Mouse (Mus musculus): Measurements from ENCODE around the gene D5Ertd579e. TPM values are rescaled to one million over a fixed set of nuclear protein-coding genes. Genes with fewer than 3 reads are reported as not detected.

D5Ertd579e gene
- total and polyA plus RNA-seq, 2 experiments from 2014 or later = 34.2 to 71.1 TPM

GRCm38 (mm10) chr5:36618890-36619289 lies 76.9 kb downstream of the D5Ertd579e start:
- 88% methylated on average over 5 of the region's 5 CpGs for WGBS
- no peak overlapping the region for H3K4me3 ChIP-seq (ENCODE audit: low read depth, low read length)
- no peak overlapping the region for H3K9ac ChIP-seq (replicated peaks; ENCODE audit: low read length, poor library complexity, severe bottlenecking)
- H3K4me1 ChIP-seq (ENCODE audit: insufficient read depth, low read length) = no peaks in the 10 kb centered on the region
- H3K9me3 ChIP-seq (ENCODE audit: low read length) = no peaks in the 10 kb centered on the region
- H3K27ac ChIP-seq (ENCODE audit: low read depth, low read length) = no peak overlapping the region
- TF ChIP-seq CTCF (IDR thresholded peaks at IDR 0.05) = no peak
- peaks cover 31% of the 10 kb centered on the region for H3K36me3 ChIP-seq (ENCODE audit: insufficient read depth, low read length)
- peak; percentile 16 for DNase-seq (ENCODE audit: low spot score)
- H3K4me2 ChIP-seq (ENCODE audit: low read depth, low read length, poor library complexity, severe bottlenecking) = no peak overlapping the region
- H3K27me3 ChIP-seq (ENCODE audit: insufficient read depth, low read length) = no peaks in the 10 kb centered on the region
- ATAC-seq (ENCODE audit: low FRiP score) = no peak

GRCm38 (mm10) chr5:36618356-36618755 lies 77.5 kb downstream of the D5Ertd579e start:
- H3K4me2 ChIP-seq (ENCODE audit: low read depth, low read length, poor library complexity, severe bottlenecking) = no peak overlapping the region
- no peaks in the 10 kb centered on the region for H3K9me3 ChIP-seq (ENCODE audit: low read length)
- H3K27ac ChIP-seq (ENCODE audit: low read depth, low read length) = no peak overlapping the region
- TF ChIP-seq CTCF (IDR thresholded peaks at IDR 0.05) = no peak
- ATAC-seq (ENCODE audit: low FRiP score) = no peak
- no peaks in the 10 kb centered on the region for H3K27me3 ChIP-seq (ENCODE audit: insufficient read depth, low read length)
- 69% methylated on average over 4 of the region's 4 CpGs for WGBS
- no peaks in the 10 kb centered on the region for H3K4me1 ChIP-seq (ENCODE audit: insufficient read depth, low read length)
- H3K9ac ChIP-seq (replicated peaks; ENCODE audit: low read length, poor library complexity, severe bottlenecking) = no peak overlapping the region
- DNase-seq (ENCODE audit: low spot score) = no peak
- no peak overlapping the region for H3K4me3 ChIP-seq (ENCODE audit: low read depth, low read length)
- H3K36me3 ChIP-seq (ENCODE audit: insufficient read depth, low read length) = peaks cover 34% of the 10 kb centered on the region

- WGBS = 95% methylated on average over 4 of the region's 4 CpGs
- Histone ChIP-seq H3K4me1 (ENCODE audit: insufficient read depth, low read length) (no peaks in the 10 kb centered on the region), H3K9ac (replicated peaks; ENCODE audit: low read length, poor library complexity, severe bottlenecking) (no peak overlapping the region), H3K27me3 (ENCODE audit: insufficient read depth, low read length) (no peaks in the 10 kb centered on the region), H3K27ac (ENCODE audit: low read depth, low read length) (no peak overlapping the region), H3K4me3 (ENCODE audit: low read depth, low read length) (no peak overlapping the region), H3K4me2 (ENCODE audit: low read depth, low read length, poor library complexity, severe bottlenecking) (no peak overlapping the region), H3K36me3 (ENCODE audit: insufficient read depth, low read length) (peaks cover 38% of the 10 kb centered on the region), H3K9me3 (ENCODE audit: low read length) (no peaks in the 10 kb centered on the region)
- TF ChIP-seq CTCF (IDR thresholded peaks at IDR 0.05) = no peak
- ATAC-seq (ENCODE audit: low FRiP score) = no peak
- no peak for DNase-seq (ENCODE audit: low spot score)
Observed at GRCm38 (mm10) chr5:36614124-36614523, 81.7 kb downstream of the D5Ertd579e start.

GRCm38 (mm10) chr5:36608939-36609499 lies 86.8 kb downstream of the D5Ertd579e start:
- Histone ChIP-seq H3K4me3 (ENCODE audit: low read depth, low read length) (no peak overlapping the region), H3K4me1 (ENCODE audit: insufficient read depth, low read length) (no peaks in the 10 kb centered on the region), H3K9me3 (ENCODE audit: low read length) (no peaks in the 10 kb centered on the region), H3K36me3 (ENCODE audit: insufficient read depth, low read length) (peaks cover 35% of the 10 kb centered on the region), H3K9ac (replicated peaks; ENCODE audit: low read length, poor library complexity, severe bottlenecking) (no peak overlapping the region), H3K27ac (ENCODE audit: low read depth, low read length) (no peak overlapping the region), H3K4me2 (ENCODE audit: low read depth, low read length, poor library complexity, severe bottlenecking) (no peak overlapping the region), H3K27me3 (ENCODE audit: insufficient read depth, low read length) (no peaks in the 10 kb centered on the region)
- 94% methylated on average over 2 of the region's 2 CpGs for WGBS
- TF ChIP-seq CTCF (IDR thresholded peaks at IDR 0.05) = no peak
- ATAC-seq (ENCODE audit: low FRiP score) (no peak), DNase-seq (ENCODE audit: low spot score) (no peak)

GRCm38 (mm10) chr5:36603031-36603430 lies 92.8 kb downstream of the D5Ertd579e start:
- 87% methylated on average over 5 of the region's 5 CpGs for WGBS
- peak; percentile 65 for DNase-seq (ENCODE audit: low spot score)
- no peak overlapping the region for H3K4me2 ChIP-seq (ENCODE audit: low read depth, low read length, poor library complexity, severe bottlenecking)
- H3K9me3 ChIP-seq (ENCODE audit: low read length) = no peaks in the 10 kb centered on the region
- peak; percentile 76 for TF ChIP-seq CTCF (IDR thresholded peaks at IDR 0.05)
- no peaks in the 10 kb centered on the region for H3K4me1 ChIP-seq (ENCODE audit: insufficient read depth, low read length)
- no peak for ATAC-seq (ENCODE audit: low FRiP score)
- H3K36me3 ChIP-seq (ENCODE audit: insufficient read depth, low read length) = peaks cover 64% of the 10 kb centered on the region
- H3K4me3 ChIP-seq (ENCODE audit: low read depth, low read length) = no peak overlapping the region
- no peak overlapping the region for H3K9ac ChIP-seq (replicated peaks; ENCODE audit: low read length, poor library complexity, severe bottlenecking)
- no peak overlapping the region for H3K27ac ChIP-seq (ENCODE audit: low read depth, low read length)
- H3K27me3 ChIP-seq (ENCODE audit: insufficient read depth, low read length) = no peaks in the 10 kb centered on the region

GRCm38 (mm10) chr5:36602028-36602427 lies 93.8 kb downstream of the D5Ertd579e start:
- ATAC-seq (ENCODE audit: low FRiP score) = no peak
- Histone ChIP-seq H3K4me2 (ENCODE audit: low read depth, low read length, poor library complexity, severe bottlenecking) (no peak overlapping the region), H3K9me3 (ENCODE audit: low read length) (no peaks in the 10 kb centered on the region), H3K4me3 (ENCODE audit: low read depth, low read length) (no peak overlapping the region), H3K27ac (ENCODE audit: low read depth, low read length) (no peak overlapping the region), H3K27me3 (ENCODE audit: insufficient read depth, low read length) (no peaks in the 10 kb centered on the region), H3K36me3 (ENCODE audit: insufficient read depth, low read length) (peaks cover 57% of the 10 kb centered on the region), H3K9ac (replicated peaks; ENCODE audit: low read length, poor library complexity, severe bottlenecking) (no peak overlapping the region), H3K4me1 (ENCODE audit: insufficient read depth, low read length) (no peaks in the 10 kb centered on the region)
- WGBS = 89% methylated on average over 9 of the region's 9 CpGs
- DNase-seq (ENCODE audit: low spot score) = no peak
- no peak for TF ChIP-seq CTCF (IDR thresholded peaks at IDR 0.05)
